In genomic region chr6:32702245-32702791, GRCm38 (mm10) we compare ENCODE assay signal across 14 mouse cellular contexts.
DNase-seq lines count a peak whose midpoint lies in the region; ATAC-seq lines count a peak whose summit lies in the region.
"Had no signal": no experiment of that assay in that cellular context is flagged by ENCODE, and none has a peak within 500 bp of the region (broad histone marks: within the 10 kb centered on the region; RNA-seq: fewer than 3 reads in every experiment).

No protein-coding gene starts in this region.

- no peak overlapping the region for H3K9ac ChIP-seq in hindbrain, embryonic 14.5 days
- no peak overlapping the region for H3K9ac ChIP-seq in hindbrain, embryonic 12.5 days
- H3K9ac ChIP-seq: limb, embryonic 12.5 days; liver, embryonic 15.5 days; midbrain, embryonic 13.5 days had no signal

- no peak overlapping the region for H3K27ac ChIP-seq in hindbrain, embryonic 14.5 days
- H3K27ac ChIP-seq in hindbrain, embryonic 12.5 days: no peak overlapping the region
- H3K27ac ChIP-seq: limb, embryonic 12.5 days; liver, embryonic 15.5 days; midbrain, embryonic 13.5 days had no signal

- H3K36me3 ChIP-seq in hindbrain, embryonic 14.5 days (replicated peaks; ENCODE audit: control insufficient read depth, insufficient read depth): no peaks in the 10 kb centered on the region
- no peaks in the 10 kb centered on the region for H3K36me3 ChIP-seq in hindbrain, embryonic 12.5 days
- H3K36me3 ChIP-seq: limb, embryonic 12.5 days; liver, embryonic 15.5 days; midbrain, embryonic 13.5 days had no signal

- no peak overlapping the region for H3K4me3 ChIP-seq in hindbrain, embryonic 14.5 days (replicated peaks; ENCODE audit: low read length)
- no peak overlapping the region for H3K4me3 ChIP-seq in hindbrain, embryonic 12.5 days
- H3K4me3 ChIP-seq: limb, embryonic 12.5 days; liver, embryonic 15.5 days; midbrain, embryonic 13.5 days had no signal

- ATAC-seq in hindbrain, embryonic 14.5 days (ENCODE audit: low FRiP score): no peak
- no peak for ATAC-seq in hindbrain, embryonic 12.5 days (ENCODE audit: low FRiP score)
- ATAC-seq: midbrain, embryonic 13.5 days had no signal

- no peaks in the 10 kb centered on the region for H3K27me3 ChIP-seq in hindbrain, embryonic 14.5 days (ENCODE audit: control insufficient read depth, insufficient read depth, low read length)
- H3K27me3 ChIP-seq in hindbrain, embryonic 12.5 days: no peaks in the 10 kb centered on the region
- H3K27me3 ChIP-seq: limb, embryonic 12.5 days; liver, embryonic 15.5 days; midbrain, embryonic 13.5 days had no signal

- no peak overlapping the region for H3K4me2 ChIP-seq in hindbrain, embryonic 14.5 days (replicated peaks)
- no peak overlapping the region for H3K4me2 ChIP-seq in hindbrain, embryonic 12.5 days (replicated peaks)
- H3K4me2 ChIP-seq: limb, embryonic 12.5 days; liver, embryonic 15.5 days; midbrain, embryonic 13.5 days had no signal

- 78% methylated on average over 11 of the region's 11 CpGs for WGBS in hindbrain, embryonic 14.5 days
- 86% methylated on average over 11 of the region's 11 CpGs for WGBS in hindbrain, embryonic 12.5 days

- no peaks in the 10 kb centered on the region for H3K4me1 ChIP-seq in hindbrain, embryonic 14.5 days (replicated peaks; ENCODE audit: control insufficient read depth, insufficient read depth, low read length)
- H3K4me1 ChIP-seq in hindbrain, embryonic 12.5 days: no peaks in the 10 kb centered on the region
- H3K4me1 ChIP-seq: limb, embryonic 12.5 days; liver, embryonic 15.5 days; midbrain, embryonic 13.5 days had no signal

- DNase-seq in hindbrain, embryonic 14.5 days (ENCODE audit: low spot score): peak; percentile 36
- DNase-seq in 3T3-L1 (ENCODE audit: low read depth, low spot score): peak; percentile 45
- DNase-seq in cerebellum, adult 11 months: peak; percentile 64
- peak; percentile 53 to 65 for DNase-seq in cerebellum, postnatal 36 days
- no peak for DNase-seq in kidney, adult 11 months
- no peak for DNase-seq in adrenal gland, adult 2 months
- no peak for DNase-seq in thymus, postnatal 36 days
- DNase-seq: adrenal gland, postnatal 36 days; lung, postnatal 4 days; thymus, adult 18-20 months had no signal

- H3K9me3 ChIP-seq in hindbrain, embryonic 14.5 days (ENCODE audit: control insufficient read depth, low read length): no peaks in the 10 kb centered on the region
- H3K9me3 ChIP-seq in hindbrain, embryonic 12.5 days (replicated peaks): no peaks in the 10 kb centered on the region
- H3K9me3 ChIP-seq: limb, embryonic 12.5 days; liver, embryonic 15.5 days; midbrain, embryonic 13.5 days had no signal

Comparison
In these comparisons a context has a peak if more than half of its experiments do, and no peak if none do; other contexts are left out.
1. DNase-seq: peak in hindbrain, embryonic 14.5 days (single experiment), 3T3-L1 (single experiment), cerebellum, adult 11 months (single experiment) and cerebellum, postnatal 36 days (2 of 2); none in kidney, adult 11 months (single experiment), adrenal gland, adult 2 months (single experiment) and thymus, postnatal 36 days (0 of 2).